Mouse (Mus musculus): ENCODE results near the gene Tenm4. TPM values are rescaled to one million over a fixed set of nuclear protein-coding genes. Genes with fewer than 3 reads are reported as not detected.

Gene Tenm4
- total RNA-seq, 1 experiment = 38.9 TPM

GRCm38 (mm10) chr7:96511953-96512511, 341.0 kb downstream of the Tenm4 start:
- in situ Hi-C loops (cut with MboI; ENCODE audit: low sequenced_read_pairs in 2 of 2, unreplicated experiment in 2 of 2) = loop anchor here in 1 of 2 experiments (25.0 kb wide), 1 partner anchor 400 kb away; no protein-coding TSS in a partner anchor
- TF ChIP-seq MAFK (IDR thresholded peaks at IDR 0.05; ENCODE audit: insufficient read depth, low read depth, low read length) = no peak
- no peak for TF ChIP-seq HCFC1 (IDR thresholded peaks at IDR 0.05; ENCODE audit: borderline replicate concordance, insufficient read depth, low read length)
- no peak for TF ChIP-seq CHD2 (IDR thresholded peaks at IDR 0.05; ENCODE audit: low read depth, low read length)
- TF ChIP-seq ZNF384 (IDR thresholded peaks at IDR 0.05; ENCODE audit: low read depth, low read length) = no peak
- TF ChIP-seq ZC3H11A (IDR thresholded peaks at IDR 0.05; ENCODE audit: borderline replicate concordance, low read depth, low read length) = no peak
- no peak overlapping the region for H3K4me3 ChIP-seq (ENCODE audit: insufficient read depth in 1 of 2, low read depth in 1 of 2, low read length in 2 of 2, poor library complexity in 1 of 2, severe bottlenecking in 1 of 2)
- no peak overlapping the region for H3K9ac ChIP-seq (ENCODE audit: insufficient read depth, low read depth, low read length, poor library complexity, severe bottlenecking)
- no peaks in the 10 kb centered on the region for H3K36me3 ChIP-seq (ENCODE audit: control insufficient read depth, insufficient read depth, low read length, poor library complexity, severe bottlenecking)
- no peak overlapping the region for H3K27ac ChIP-seq (ENCODE audit: insufficient read depth, low read depth, low read length, poor library complexity, severe bottlenecking)
- H3K4me1 ChIP-seq (ENCODE audit: control insufficient read depth in 2 of 2, insufficient read depth in 2 of 2, low read length in 2 of 2, poor library complexity in 1 of 2) = no peaks in the 10 kb centered on the region
- no peak for DNase-seq (ENCODE audit: low read depth, low spot score)
- H3K9me3 ChIP-seq (ENCODE audit: control insufficient read depth, insufficient read depth, low read depth, low read length) = no peaks in the 10 kb centered on the region

GRCm38 (mm10) chr7:96519216-96519615, 348.2 kb downstream of the Tenm4 start:
- Histone ChIP-seq H3K4me1 (ENCODE audit: control insufficient read depth in 2 of 2, insufficient read depth in 2 of 2, low read length in 2 of 2, poor library complexity in 1 of 2) (0 out of 4 replicates have a peak, but pooled peaks cover 0 to 2% of the 10 kb centered on the region in 2 experiments), H3K9ac (ENCODE audit: insufficient read depth, low read depth, low read length, poor library complexity, severe bottlenecking) (no peak overlapping the region), H3K4me3 (ENCODE audit: insufficient read depth in 1 of 2, low read depth in 1 of 2, low read length in 2 of 2, poor library complexity in 1 of 2, severe bottlenecking in 1 of 2) (no peak overlapping the region), H3K36me3 (ENCODE audit: control insufficient read depth, insufficient read depth, low read length, poor library complexity, severe bottlenecking) (no peaks in the 10 kb centered on the region), H3K27ac (ENCODE audit: insufficient read depth, low read depth, low read length, poor library complexity, severe bottlenecking) (no peak overlapping the region), H3K9me3 (ENCODE audit: control insufficient read depth, insufficient read depth, low read depth, low read length) (no peaks in the 10 kb centered on the region)
- in situ Hi-C loops (cut with MboI; ENCODE audit: low sequenced_read_pairs in 2 of 2, unreplicated experiment in 2 of 2) = loop anchor here in 1 of 2 experiments (25.0 kb wide), 1 partner anchor 393 kb away; no protein-coding TSS in a partner anchor
- TF ChIP-seq HCFC1 (IDR thresholded peaks at IDR 0.05; ENCODE audit: borderline replicate concordance, insufficient read depth, low read length) (no peak), ZC3H11A (IDR thresholded peaks at IDR 0.05; ENCODE audit: borderline replicate concordance, low read depth, low read length) (peak; percentile 65; the same call in 1 of the 2 replicates)
- DNase-seq (ENCODE audit: low read depth, low spot score) = peak; percentile 34

GRCm38 (mm10) chr7:96521956-96522355, 350.9 kb downstream of the Tenm4 start:
- DNase-seq (ENCODE audit: low read depth, low spot score) = peak; percentile 4
- in situ Hi-C loops (cut with MboI; ENCODE audit: low sequenced_read_pairs in 2 of 2, unreplicated experiment in 2 of 2) = loop anchor here in 1 of 2 experiments (25.0 kb wide), 1 partner anchor 390 kb away; no protein-coding TSS in a partner anchor
- H3K27ac ChIP-seq (ENCODE audit: insufficient read depth, low read depth, low read length, poor library complexity, severe bottlenecking) = no peak overlapping the region
- 0 out of 4 replicates have a peak, but pooled peaks cover 0 to 2% of the 10 kb centered on the region in 2 experiments for H3K4me1 ChIP-seq (ENCODE audit: control insufficient read depth in 2 of 2, insufficient read depth in 2 of 2, low read length in 2 of 2, poor library complexity in 1 of 2)
- no peaks in the 10 kb centered on the region for H3K9me3 ChIP-seq (ENCODE audit: control insufficient read depth, insufficient read depth, low read depth, low read length)
- H3K9ac ChIP-seq (ENCODE audit: insufficient read depth, low read depth, low read length, poor library complexity, severe bottlenecking) = no peak overlapping the region
- H3K4me3 ChIP-seq (ENCODE audit: insufficient read depth in 1 of 2, low read depth in 1 of 2, low read length in 2 of 2, poor library complexity in 1 of 2, severe bottlenecking in 1 of 2) = no peak overlapping the region
- TF ChIP-seq HCFC1 (IDR thresholded peaks at IDR 0.05; ENCODE audit: borderline replicate concordance, insufficient read depth, low read length) (no peak), MAFK (IDR thresholded peaks at IDR 0.05; ENCODE audit: insufficient read depth, low read depth, low read length) (no peak), CHD2 (IDR thresholded peaks at IDR 0.05; ENCODE audit: low read depth, low read length) (no peak), ZC3H11A (IDR thresholded peaks at IDR 0.05; ENCODE audit: borderline replicate concordance, low read depth, low read length) (no peak)
- no peaks in the 10 kb centered on the region for H3K36me3 ChIP-seq (ENCODE audit: control insufficient read depth, insufficient read depth, low read length, poor library complexity, severe bottlenecking)

GRCm38 (mm10) chr7:96523673-96524072, 352.6 kb downstream of the Tenm4 start:
- in situ Hi-C loops (cut with MboI; ENCODE audit: low sequenced_read_pairs in 2 of 2, unreplicated experiment in 2 of 2) = loop anchor here in 1 of 2 experiments (25.0 kb wide), 1 partner anchor 389 kb away; no protein-coding TSS in a partner anchor
- Histone ChIP-seq H3K4me1 (ENCODE audit: control insufficient read depth in 2 of 2, insufficient read depth in 2 of 2, low read length in 2 of 2, poor library complexity in 1 of 2) (0 out of 4 replicates have a peak, but pooled peaks cover 0 to 2% of the 10 kb centered on the region in 2 experiments), H3K27ac (ENCODE audit: insufficient read depth, low read depth, low read length, poor library complexity, severe bottlenecking) (no peak overlapping the region), H3K9ac (ENCODE audit: insufficient read depth, low read depth, low read length, poor library complexity, severe bottlenecking) (no peak overlapping the region), H3K4me3 (ENCODE audit: insufficient read depth in 1 of 2, low read depth in 1 of 2, low read length in 2 of 2, poor library complexity in 1 of 2, severe bottlenecking in 1 of 2) (no peak overlapping the region), H3K36me3 (ENCODE audit: control insufficient read depth, insufficient read depth, low read length, poor library complexity, severe bottlenecking) (no peaks in the 10 kb centered on the region), H3K9me3 (ENCODE audit: control insufficient read depth, insufficient read depth, low read depth, low read length) (no peaks in the 10 kb centered on the region)
- no peak for TF ChIP-seq MAFK (IDR thresholded peaks at IDR 0.05; ENCODE audit: insufficient read depth, low read depth, low read length)
- TF ChIP-seq CHD2 (IDR thresholded peaks at IDR 0.05; ENCODE audit: low read depth, low read length) = no peak
- no peak for TF ChIP-seq ZC3H11A (IDR thresholded peaks at IDR 0.05; ENCODE audit: borderline replicate concordance, low read depth, low read length)
- TF ChIP-seq HCFC1 (IDR thresholded peaks at IDR 0.05; ENCODE audit: borderline replicate concordance, insufficient read depth, low read length) = no peak
- TF ChIP-seq ZNF384 (IDR thresholded peaks at IDR 0.05; ENCODE audit: low read depth, low read length) = no peak
- no peak for DNase-seq (ENCODE audit: low read depth, low spot score)
